Mouse (Mus musculus): ENCODE measurements around the gene Ralgapa2.

GRCm38 (mm10) chr2:146261146-146261545 is 251.0 kb downstream of the Ralgapa2 start:
- TF ChIP-seq CTCF (IDR thresholded peaks at IDR 0.05; ENCODE audit: borderline replicate concordance, extremely low read depth, insufficient read depth, insufficient read length) (no peak), POLR2A (IDR thresholded peaks at IDR 0.05; ENCODE audit: borderline replicate concordance, extremely low read depth, insufficient read depth, insufficient read length, poor library complexity, severe bottlenecking) (no peak)
